Mouse (Mus musculus) midbrain, embryonic 10.5 days (tissue): ENCODE data around the gene Ang4. TPM values are rescaled to one million over a fixed set of nuclear protein-coding genes. Genes with fewer than 3 reads are reported as not detected.

Experiments
- DNase-seq: peaks from one replicate; pipeline ENCODE4 v3.0.0-alpha.2; 2017; ENCODE audit warnings: low spot score
- H3K27ac ChIP-seq: fragments of 300-500 bp; sonication (generic); replicated peaks from 2 replicates; pipeline ENCODE4 v1.5.1; 2016; ENCODE audit warnings: mild to moderate bottlenecking
- H3K27me3 ChIP-seq: fragments of 300-500 bp; sonication (generic); 2 replicates; pipeline ENCODE4 v1.6.1; 2016; ENCODE audit warnings: low read depth, mild to moderate bottlenecking; ENCODE audit not compliant: poor library complexity, severe bottlenecking
- H3K36me3 ChIP-seq: fragments of 300-500 bp; sonication (generic); 2 replicates; pipeline ENCODE4 v1.6.1; 2016; ENCODE audit warnings: mild to moderate bottlenecking, moderate library complexity
- H3K4me1 ChIP-seq: fragments of 300-500 bp; sonication (generic); 2 replicates; pipeline ENCODE4 v1.6.1; 2016
- H3K4me3 ChIP-seq: fragments of 300-500 bp; sonication (generic); 2 replicates; pipeline ENCODE4 v1.5.1; 2016; ENCODE audit warnings: mild to moderate bottlenecking, moderate library complexity
- H3K9me3 ChIP-seq: fragments of 300-500 bp; sonication (generic); replicated peaks from 2 replicates; pipeline ENCODE4 v1.6.1; 2016; ENCODE audit warnings: mild to moderate bottlenecking
- WGBS: fragments of 180-500 bp; shearing (Covaris S2); methylation state at CpG from one replicate; pipeline ENCODE4 v1.1.7; 2016; 5-methylcytosine and 5-hydroxymethylcytosine counted together
- polyA plus RNA-seq: library from polyadenylated mRNA; unstranded; fragments of >200 nt; fragmentation: Nextera tagmentation; extraction: Ambion mirVana; gene quantifications from 2 replicates; pipeline ENCODE4 v1.2.1, GENCODE M21; 2016

Ang4 gene
- polyA plus RNA-seq, 1 experiment from 2014 or later, result not detected

- Histone ChIP-seq H3K36me3 (no peaks in the 10 kb centered on the region), H3K27ac (no peak overlapping the region), H3K4me1 (peaks cover 32% of the 10 kb centered on the region), H3K4me3 (peak overlapping the region; percentile 52), H3K9me3 (no peaks in the 10 kb centered on the region), H3K27me3 (peaks cover 59% of the 10 kb centered on the region)
- WGBS, result 3% methylated on average over 29 of the region's 29 CpGs
- peak; percentile 28 for DNase-seq
These were observed 34.8 kb downstream of the Ang4 start for GRCm38 (mm10) chr14:51738411-51739149.

DNA sequence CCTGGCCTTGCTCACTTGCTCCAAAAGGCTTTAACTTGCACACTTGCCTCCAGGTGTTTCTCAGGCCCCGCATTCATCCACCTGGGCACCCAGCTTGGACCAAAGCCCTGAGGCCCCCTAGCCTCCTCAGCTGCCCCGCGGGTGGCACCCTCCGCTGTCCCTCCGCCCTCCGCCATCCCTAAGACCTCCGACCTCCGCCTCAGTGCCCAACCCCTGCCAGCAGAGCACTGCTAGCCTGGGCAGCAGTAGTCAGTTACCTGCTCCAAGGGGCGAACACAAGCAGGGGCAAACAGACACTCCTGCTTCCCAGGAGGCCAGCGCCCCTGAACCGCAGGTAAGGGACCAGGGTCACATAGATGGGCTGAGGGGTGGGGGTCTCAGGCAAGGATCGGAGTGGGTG lies 35.4 kb downstream of the Ang4 start:
- DNase-seq, result no peak
- H3K27ac ChIP-seq, result no peak overlapping the region
- H3K36me3 ChIP-seq, result no peaks in the 10 kb centered on the region
- no peak overlapping the region for H3K4me3 ChIP-seq
- H3K27me3 ChIP-seq, result peaks cover 59% of the 10 kb centered on the region
- H3K4me1 ChIP-seq, result peaks cover 32% of the 10 kb centered on the region
- 9% methylated on average over 12 of the region's 12 CpGs for WGBS
- H3K9me3 ChIP-seq, result no peaks in the 10 kb centered on the region

DNA sequence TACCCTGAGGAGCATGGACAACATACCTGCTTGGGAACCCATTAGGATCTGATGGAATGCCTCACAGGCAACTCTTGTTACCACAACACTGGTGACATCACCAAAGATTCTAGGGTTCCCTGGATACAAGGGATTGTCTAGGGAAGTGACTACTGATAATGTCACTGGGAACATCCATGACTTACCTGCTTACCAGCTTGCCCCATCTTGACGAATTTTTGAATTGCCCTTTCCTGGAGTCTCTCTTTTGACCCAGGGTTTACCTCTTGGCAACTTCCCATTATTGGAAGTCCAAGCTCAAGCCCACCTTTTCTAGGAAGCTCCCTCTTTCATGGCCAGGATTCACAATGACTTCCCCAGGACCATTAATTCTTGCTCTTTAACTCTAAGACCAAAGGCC lies 56.3 kb downstream of the Ang4 start, which contains the start of gene Gm5800:
Gene Gm5800 (minus strand): TSS at position 101 of the 400 bp plus-strand sequence.
- Histone ChIP-seq H3K4me3 (no peak within 1 kb of the TSS), H3K9me3 (no peaks in the 10 kb centered on the region), H3K4me1 (no peaks in the 10 kb centered on the region), H3K27me3 (no peaks in the 10 kb centered on the region), H3K36me3 (no peaks in the 10 kb centered on the region), H3K27ac (no peak within 1 kb of the TSS)
- 59% methylated on average over 1 of the region's 1 CpGs for WGBS
- no peak for DNase-seq

Other genes starting within 250 kb of the Ang4 start
- not detected in 2 replicates for gene Gm5622, start 220.8 kb downstream of the Ang4 start, polyA plus RNA-seq
- not detected in 2 replicates for gene Gm17175, start 199.5 kb downstream of the Ang4 start, polyA plus RNA-seq
- not detected in 2 replicates for gene Gm17174, start 181.5 kb downstream of the Ang4 start, polyA plus RNA-seq
- gene Gm17078, start 162.3 kb downstream of the Ang4 start, polyA plus RNA-seq, result not detected in 2 replicates
- gene Gm4181, start 137.9 kb downstream of the Ang4 start, polyA plus RNA-seq, result not detected in 2 replicates
- not detected in 2 replicates for gene Gm17079, start 78.1 kb downstream of the Ang4 start, polyA plus RNA-seq
- not detected in 2 replicates for gene Gm5800, start 56.4 kb downstream of the Ang4 start, polyA plus RNA-seq
- not detected in 2 replicates for gene AY358078, start 26.5 kb upstream of the Ang4 start, polyA plus RNA-seq
- not detected in 2 replicates for gene Ear6, start 80.1 kb upstream of the Ang4 start, polyA plus RNA-seq
- gene Mettl17, start 111.3 kb upstream of the Ang4 start, polyA plus RNA-seq, result 40.6 and 46.3 TPM in 2 replicates
- gene Slc39a2, start 119.3 kb upstream of the Ang4 start, polyA plus RNA-seq, result 0.58 and 0.65 TPM in 2 replicates
- gene Ndrg2, start 140.6 kb upstream of the Ang4 start, polyA plus RNA-seq, result 8.4 and 11.1 TPM in 2 replicates
- not detected in 2 replicates for gene Tppp2, start 144.8 kb upstream of the Ang4 start, polyA plus RNA-seq
- gene Rnase13, start 149.2 kb upstream of the Ang4 start, polyA plus RNA-seq, result not detected in 2 replicates
- 85.4 and 99.8 TPM in 2 replicates for gene Arhgef40, start 211.1 kb upstream of the Ang4 start, polyA plus RNA-seq
- gene Tmem253, start 242.1 kb upstream of the Ang4 start, polyA plus RNA-seq, result 0.67 and 1.2 TPM in 2 replicates
- gene Zfp219, start 247.1 kb upstream of the Ang4 start, polyA plus RNA-seq, result 89.4 and 96.6 TPM in 2 replicates